Mouse (Mus musculus) liver, embryonic 13.5 days (tissue): ENCODE measurements around the gene Rnf10. TPM values are rescaled to one million over a fixed set of nuclear protein-coding genes. Genes with fewer than 3 reads are reported as not detected.
A peak's percentile ranks its signal among the peaks of the same experiment; 100 is the strongest.

Source experiments
- ATAC-seq: fragments of 200-750 bp; cut with Nextera tagmentation; 2 replicates; pipeline ENCODE4 v1.8.0; 2017; ENCODE audit warnings: low read depth, mild to moderate bottlenecking, moderate number of reproducible peaks, moderate library complexity
- DNase-seq: peaks from one replicate; pipeline ENCODE4 v3.0.0; 2022
- H3K27ac ChIP-seq: fragments of 300-500 bp; sonication (generic); 2 replicates; pipeline ENCODE4 v1.5.1; 2015; ENCODE audit warnings: moderate library complexity, mild to moderate bottlenecking, inconsistent platforms
- H3K27me3 ChIP-seq: fragments of 300-500 bp; sonication (generic); 2 replicates; pipeline ENCODE4 v1.6.1; 2015; ENCODE audit warnings: mild to moderate bottlenecking, inconsistent platforms
- H3K36me3 ChIP-seq: fragments of 300-500 bp; sonication (generic); 2 replicates; pipeline ENCODE4 v1.6.1; 2015; ENCODE audit warnings: mild to moderate bottlenecking, inconsistent platforms
- H3K4me1 ChIP-seq: fragments of 300-500 bp; sonication (generic); replicated peaks from 2 replicates; pipeline ENCODE4 v1.6.1; 2015; ENCODE audit warnings: inconsistent platforms
- H3K4me2 ChIP-seq: fragments of 300-500 bp; sonication (generic); 2 replicates; pipeline ENCODE4 v1.6.1; 2015; ENCODE audit warnings: inconsistent platforms, mild to moderate bottlenecking, moderate library complexity
- H3K4me3 ChIP-seq: fragments of 300-500 bp; sonication (generic); replicated peaks from 2 replicates; pipeline ENCODE4 v1.5.1; 2015; ENCODE audit warnings: mild to moderate bottlenecking, inconsistent platforms
- H3K9ac ChIP-seq: fragments of 300-500 bp; sonication (generic); 2 replicates; pipeline ENCODE4 v1.6.1; 2015; ENCODE audit warnings: mild to moderate bottlenecking, inconsistent platforms
- H3K9me3 ChIP-seq: fragments of 300-500 bp; sonication (generic); replicated peaks from 2 replicates; pipeline ENCODE4 v1.6.1; 2016; ENCODE audit warnings: inconsistent platforms
- WGBS: fragments of 180-500 bp; shearing (Covaris S2); methylation state at CpG from one replicate; pipeline ENCODE4 v1.1.7; 2015; ENCODE audit not compliant: insufficient replicate concordance; 5-methylcytosine and 5-hydroxymethylcytosine counted together
- polyA plus RNA-seq: library from polyadenylated mRNA; unstranded; fragments of >200 nt; fragmentation: Nextera tagmentation; extraction: Ambion mirVana; gene quantifications from 2 replicates; pipeline ENCODE4 v1.2.1, GENCODE M21; 2015

Rnf10 gene
- polyA plus RNA-seq, 1 experiment from 2014 or later, result 122 TPM

DNA sequence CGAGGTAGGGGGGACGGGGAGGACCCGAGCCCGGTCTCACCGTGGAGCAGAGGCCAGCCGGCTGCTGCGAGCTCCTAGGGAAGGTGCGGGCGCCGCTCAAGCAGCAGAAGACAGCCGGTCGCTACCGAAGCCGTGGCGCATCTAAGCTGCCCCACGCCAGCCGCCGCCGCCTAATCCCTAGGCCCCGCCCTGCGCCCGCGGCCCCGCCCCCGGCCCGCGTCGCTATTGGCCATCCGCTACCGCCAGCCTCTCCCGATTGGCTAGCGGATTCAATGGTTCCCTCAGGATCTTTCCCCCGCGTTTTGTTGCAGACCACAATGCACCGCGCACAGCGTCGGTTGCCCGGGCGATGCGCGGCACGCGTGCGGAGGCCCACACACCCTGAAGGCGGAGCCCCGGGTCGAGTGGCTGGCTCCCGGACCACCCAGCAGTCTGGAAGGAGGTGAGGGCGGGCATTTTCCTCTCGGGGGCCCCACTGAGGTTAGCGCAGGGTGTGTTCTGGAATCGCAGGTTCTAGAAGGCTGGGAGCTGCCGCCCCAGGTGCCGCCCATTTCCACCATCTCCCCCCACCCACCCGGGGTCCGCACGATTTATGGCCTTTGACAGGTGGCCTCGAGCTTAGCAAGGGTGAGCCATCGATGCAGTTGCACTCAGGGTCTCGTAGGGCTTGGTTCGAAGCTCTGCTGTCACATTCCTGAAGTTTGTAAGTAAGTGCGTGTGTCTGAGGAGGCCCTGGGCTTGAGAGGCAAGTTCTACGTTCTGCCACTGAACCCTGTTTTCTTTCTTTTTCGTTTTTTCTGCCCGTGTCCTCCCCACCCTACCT lies 28.3 kb upstream of the Rnf10 start, which contains the start of gene Dynll1:
Gene Dynll1 (minus strand): TSS at position 208 of the 823 bp plus-strand sequence.
- DNase-seq, result peak; percentile 99
- under 1% methylated on average over 66 of the region's 66 CpGs for WGBS
- peak within 1 kb of the TSS; percentile 98 for H3K4me2 ChIP-seq
- peak; percentile 95 for ATAC-seq
- H3K36me3 ChIP-seq, result peaks cover 35% of the 10 kb centered on the region
- H3K4me1 ChIP-seq, result peaks cover 50% of the 10 kb centered on the region
- H3K9me3 ChIP-seq, result no peaks in the 10 kb centered on the region
- peak within 1 kb of the TSS; percentile 96 for H3K27ac ChIP-seq
- peak within 1 kb of the TSS; percentile 98 for H3K9ac ChIP-seq
- no peaks in the 10 kb centered on the region for H3K27me3 ChIP-seq
- peak within 1 kb of the TSS; percentile 89 for H3K4me3 ChIP-seq

DNA sequence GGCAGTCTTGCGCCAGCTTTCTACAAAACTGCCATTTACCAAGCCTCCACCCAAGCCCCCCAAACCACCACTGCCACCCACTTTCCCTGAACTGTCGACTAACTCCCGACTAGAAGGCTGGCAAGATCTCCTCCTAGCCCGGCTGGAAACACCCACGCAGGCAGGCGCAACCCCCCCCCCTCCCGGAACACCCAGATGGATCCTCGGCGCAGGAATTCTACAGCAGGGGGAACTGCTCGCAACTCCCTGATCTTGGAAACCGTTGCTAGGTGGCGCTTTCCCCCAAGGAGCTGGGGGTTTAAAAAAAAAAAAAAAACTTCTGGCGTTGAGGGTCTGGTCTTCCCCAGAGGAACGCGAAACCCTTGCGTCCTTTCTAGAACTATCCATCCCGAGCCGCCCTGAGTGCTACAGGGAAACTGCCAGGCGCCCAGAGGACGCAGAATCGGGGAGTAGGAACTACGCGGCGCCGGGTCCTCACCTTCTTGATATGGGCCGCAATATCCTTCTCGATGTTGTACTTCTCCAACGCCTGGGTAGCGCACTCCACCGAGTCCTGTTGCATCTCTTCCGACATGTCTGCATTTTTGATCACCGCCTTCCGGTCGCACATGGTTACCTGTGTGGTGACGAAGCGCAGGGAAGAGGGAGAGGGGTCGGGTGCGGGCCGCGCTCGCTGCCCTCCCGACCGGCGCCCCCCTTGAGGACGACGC lies 27.5 kb upstream of the Rnf10 start:
- Histone ChIP-seq H3K36me3 (peaks cover 43% of the 10 kb centered on the region), H3K27ac (peak overlapping the region; percentile 96), H3K4me3 (peak overlapping the region; percentile 89), H3K4me2 (peak overlapping the region; percentile 91), H3K4me1 (peaks cover 57% of the 10 kb centered on the region), H3K9me3 (no peaks in the 10 kb centered on the region), H3K27me3 (no peaks in the 10 kb centered on the region), H3K9ac (peak overlapping the region; percentile 98)
- under 1% methylated on average over 46 of the region's 46 CpGs for WGBS
- ATAC-seq (peak; percentile 6; the same call in 1 of the 2 replicates), DNase-seq (no peak)

DNA sequence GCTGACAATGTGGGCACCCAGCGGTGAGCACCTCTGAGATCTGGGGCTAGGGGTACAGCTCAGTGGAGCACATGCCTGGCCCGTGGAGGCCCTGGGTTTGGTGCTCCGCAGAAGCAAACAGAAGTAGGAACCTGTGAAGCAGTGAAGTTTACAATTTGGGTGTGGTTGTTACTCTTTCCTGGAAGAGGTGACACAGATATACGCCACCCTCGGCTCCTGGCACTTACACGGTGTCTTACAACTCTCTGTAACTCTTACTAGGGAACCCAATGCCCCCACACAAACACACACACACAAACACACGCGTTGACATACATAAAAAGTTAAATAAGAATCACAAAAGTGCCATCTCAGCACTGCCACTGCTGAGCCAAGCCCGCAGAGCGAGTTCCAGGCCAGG lies 23.6 kb upstream of the Rnf10 start:
- H3K9ac ChIP-seq, result peak overlapping the region; percentile 55
- no peaks in the 10 kb centered on the region for H3K27me3 ChIP-seq
- DNase-seq (no peak), ATAC-seq (no peak)
- H3K27ac ChIP-seq, result peak overlapping the region; percentile 87
- WGBS, result 45% methylated on average over 10 of the region's 10 CpGs
- peaks cover 66% of the 10 kb centered on the region for H3K36me3 ChIP-seq
- H3K4me3 ChIP-seq, result peak overlapping the region; percentile 4; the same call in 1 of the 2 replicates
- no peaks in the 10 kb centered on the region for H3K9me3 ChIP-seq
- H3K4me1 ChIP-seq, result peaks cover 52% of the 10 kb centered on the region
- peak overlapping the region; percentile 50 for H3K4me2 ChIP-seq

DNA sequence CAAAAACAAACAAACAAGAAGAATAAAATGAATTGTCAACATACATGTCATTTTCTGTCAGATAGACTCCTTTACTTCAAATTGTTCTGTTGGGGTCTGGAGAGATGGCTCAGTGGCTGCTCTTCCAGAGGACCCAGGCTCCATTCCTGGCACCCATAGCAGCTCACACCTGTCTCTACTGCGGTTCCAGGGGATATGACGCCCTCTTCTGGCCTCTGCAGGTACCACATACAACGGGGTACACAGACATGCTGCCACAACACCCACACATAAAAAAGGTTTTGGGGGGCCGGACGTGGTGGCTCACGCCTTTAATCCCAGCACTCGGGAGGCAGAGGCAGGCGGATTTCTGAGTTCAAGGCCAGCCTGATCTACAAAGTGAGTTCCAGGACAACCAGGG lies 21.5 kb upstream of the Rnf10 start:
- DNase-seq (no peak), ATAC-seq (no peak)
- Histone ChIP-seq H3K9ac (no peak overlapping the region), H3K4me2 (no peak overlapping the region), H3K9me3 (no peaks in the 10 kb centered on the region), H3K4me1 (peaks cover 41% of the 10 kb centered on the region), H3K4me3 (no peak overlapping the region), H3K27me3 (no peaks in the 10 kb centered on the region), H3K36me3 (peaks cover 82% of the 10 kb centered on the region), H3K27ac (no peak overlapping the region)
- 82% methylated on average over 8 of the region's 8 CpGs for WGBS

DNA sequence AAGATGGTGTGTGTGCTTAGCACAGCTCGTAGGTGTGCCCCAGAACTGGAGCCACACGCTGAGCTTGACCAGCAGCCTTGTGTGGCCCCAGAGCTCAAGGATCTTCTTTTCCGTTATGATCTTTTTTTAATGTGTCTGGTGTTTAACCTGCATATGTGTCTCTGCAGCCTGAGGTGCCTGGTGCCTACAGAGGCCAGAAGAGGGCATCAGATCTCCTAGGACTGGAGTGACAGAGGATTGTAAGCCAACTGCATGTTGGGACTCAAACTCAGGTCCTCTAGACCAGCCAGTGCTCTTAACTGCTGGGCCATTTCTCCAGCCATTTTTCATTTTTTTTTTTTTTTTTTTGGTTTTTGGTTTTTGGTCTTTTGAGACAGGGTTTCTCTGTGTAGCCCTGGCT lies 12.0 kb upstream of the Rnf10 start:
- DNase-seq (no peak), ATAC-seq (no peak; the same call in 1 of the 2 replicates)
- peaks cover 56% of the 10 kb centered on the region for H3K36me3 ChIP-seq
- 90% methylated on average over 3 of the region's 3 CpGs for WGBS
- no peak overlapping the region for H3K4me2 ChIP-seq
- H3K4me1 ChIP-seq, result peaks cover 48% of the 10 kb centered on the region
- H3K27ac ChIP-seq, result 0 out of 2 replicates have a peak overlapping the region, but pooled peaks have one; percentile 37
- no peaks in the 10 kb centered on the region for H3K27me3 ChIP-seq
- no peak overlapping the region for H3K9ac ChIP-seq
- H3K4me3 ChIP-seq, result no peak overlapping the region
- no peaks in the 10 kb centered on the region for H3K9me3 ChIP-seq

DNA sequence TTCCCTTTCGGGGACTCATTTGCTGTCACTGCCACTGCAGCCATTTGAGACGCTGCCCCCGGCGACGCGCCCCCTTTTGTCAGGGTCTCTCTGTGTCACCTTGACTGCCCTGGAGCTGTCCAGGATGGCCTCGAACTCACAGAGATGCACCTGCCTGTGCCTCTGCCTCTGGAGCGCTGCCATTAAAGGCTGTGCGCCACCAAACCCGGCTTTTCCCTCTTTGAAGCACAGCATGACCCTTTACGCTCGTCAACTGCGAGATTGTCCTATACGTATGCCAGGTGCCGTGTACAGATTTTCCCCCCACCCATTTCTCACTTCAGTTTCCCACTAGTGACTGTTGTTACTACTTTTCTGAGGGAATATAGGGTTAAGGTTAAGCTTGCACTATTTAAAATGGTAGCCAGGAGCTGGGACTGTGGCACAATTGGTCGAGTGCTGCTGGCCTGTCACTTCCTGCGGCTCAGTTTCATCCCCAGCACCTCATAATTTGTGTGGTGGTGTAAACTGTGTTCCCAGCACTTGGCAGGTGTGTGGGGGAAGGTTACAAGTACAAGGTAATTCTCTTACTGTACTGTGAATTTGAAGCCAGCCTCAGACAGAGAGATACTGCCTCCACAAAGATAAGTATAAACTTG lies 7.5 kb upstream of the Rnf10 start:
- Histone ChIP-seq H3K36me3 (peaks cover 22% of the 10 kb centered on the region), H3K27ac (peak overlapping the region; percentile 73), H3K4me2 (peak overlapping the region; percentile 90), H3K4me3 (peak overlapping the region; percentile 91), H3K4me1 (peaks cover 56% of the 10 kb centered on the region), H3K9me3 (no peaks in the 10 kb centered on the region), H3K27me3 (no peaks in the 10 kb centered on the region), H3K9ac (peak overlapping the region; percentile 91)
- DNase-seq, result no peak
- WGBS, result 3% methylated on average over 17 of the region's 17 CpGs
- ATAC-seq, result peak; percentile 18

DNA sequence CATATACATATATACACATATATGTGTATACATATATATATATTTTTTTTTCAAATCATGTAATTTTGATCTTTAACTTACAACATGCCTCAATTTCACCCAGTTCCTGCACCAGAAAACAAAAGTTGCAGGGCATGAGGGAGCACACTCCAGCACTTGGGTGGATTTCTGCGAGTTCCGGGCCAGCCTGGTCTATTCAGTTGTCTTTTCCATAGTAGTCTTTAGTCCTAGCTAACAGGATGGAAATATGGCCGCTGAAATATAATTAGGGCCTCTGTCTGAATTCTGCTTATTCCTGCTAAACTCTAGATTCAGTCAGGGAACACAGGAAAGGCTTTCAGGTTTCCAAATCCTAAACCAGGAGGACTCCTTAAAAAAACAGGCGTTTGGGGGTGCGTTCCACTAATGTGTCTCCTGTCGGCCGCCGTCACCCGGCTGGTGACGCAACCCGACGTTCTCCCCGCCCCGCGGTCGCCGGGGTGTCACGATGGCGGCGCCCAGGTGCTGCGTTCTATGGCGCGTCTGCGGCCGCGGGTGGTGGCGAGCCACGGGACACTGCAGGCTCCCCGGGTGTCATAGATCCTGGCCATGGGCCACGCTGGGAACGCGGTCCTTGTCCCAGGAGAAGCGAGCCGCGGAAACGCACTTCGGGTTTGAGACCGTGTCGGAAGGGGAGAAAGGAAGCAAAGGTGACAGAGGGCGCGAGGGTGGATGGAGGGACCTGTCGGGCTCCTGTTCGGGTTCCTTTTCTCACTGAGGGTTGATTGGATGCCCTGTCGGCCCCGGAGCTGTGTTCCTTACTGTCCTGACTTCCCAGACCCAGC lies 6.7 kb upstream of the Rnf10 start, which contains the start of gene Coq5:
Gene Coq5 (plus strand): TSS at position 441 of the 824 bp plus-strand sequence.
- peak; percentile 74 for ATAC-seq
- Histone ChIP-seq H3K9ac (peak within 1 kb of the TSS; percentile 91), H3K36me3 (peaks cover 14% of the 10 kb centered on the region), H3K9me3 (no peaks in the 10 kb centered on the region), H3K4me3 (peak within 1 kb of the TSS; percentile 91), H3K27me3 (no peaks in the 10 kb centered on the region), H3K4me2 (peak within 1 kb of the TSS; percentile 90), H3K27ac (peak within 1 kb of the TSS; percentile 73), H3K4me1 (peaks cover 60% of the 10 kb centered on the region)
- DNase-seq, result peak; percentile 80
- WGBS, result 3% methylated on average over 45 of the region's 45 CpGs

DNA sequence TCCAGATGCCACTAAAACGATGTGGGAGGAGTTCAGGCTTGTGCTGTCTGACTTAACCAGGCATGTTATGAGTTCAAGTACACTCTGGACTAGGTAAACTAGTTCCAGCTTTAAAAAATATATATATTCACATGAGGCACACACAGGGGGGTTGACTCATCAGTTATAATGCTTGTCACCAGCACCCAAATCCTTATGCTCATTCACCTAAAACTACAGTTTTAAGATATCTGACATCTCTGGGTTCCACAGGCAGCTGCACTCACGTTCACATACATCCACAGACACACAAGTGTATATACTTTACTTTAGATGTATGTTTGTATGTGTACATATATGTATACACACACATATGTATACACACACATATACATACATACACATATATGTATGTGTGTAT lies 6.1 kb upstream of the Rnf10 start:
- H3K27me3 ChIP-seq, result no peaks in the 10 kb centered on the region
- WGBS, result 50% methylated on average over 2 of the region's 2 CpGs
- DNase-seq (no peak), ATAC-seq (no peak)
- no peak overlapping the region for H3K9ac ChIP-seq
- H3K9me3 ChIP-seq, result no peaks in the 10 kb centered on the region
- H3K4me2 ChIP-seq, result no peak overlapping the region
- H3K27ac ChIP-seq, result no peak overlapping the region; the same call in 1 of the 2 replicates
- no peak overlapping the region for H3K4me3 ChIP-seq
- peaks cover 62% of the 10 kb centered on the region for H3K4me1 ChIP-seq
- H3K36me3 ChIP-seq, result peaks cover 8% of the 10 kb centered on the region

DNA sequence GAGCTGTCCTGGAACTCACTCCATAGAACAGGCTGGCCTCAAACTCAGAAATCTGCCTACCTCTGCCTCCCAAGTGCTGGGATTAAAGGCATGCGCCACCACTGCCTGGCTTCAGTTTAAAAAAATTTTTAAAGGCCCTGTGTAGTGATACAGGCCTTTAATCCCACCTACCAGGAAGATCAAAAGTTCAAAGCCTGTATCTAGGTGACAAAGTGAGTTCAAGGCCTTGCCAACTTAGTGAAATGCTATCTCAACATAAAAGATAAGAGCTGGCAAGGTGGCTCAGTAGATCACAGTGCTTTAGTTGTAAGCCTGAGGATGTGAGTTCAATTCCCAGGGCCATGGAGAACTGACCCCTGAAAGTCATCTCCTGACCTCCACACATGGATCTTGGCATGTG lies 5.4 kb upstream of the Rnf10 start:
- ATAC-seq (no peak), DNase-seq (no peak)
- H3K4me2 ChIP-seq, result no peak overlapping the region
- H3K27me3 ChIP-seq, result no peaks in the 10 kb centered on the region
- 73% methylated on average over 1 of the region's 1 CpGs for WGBS
- no peaks in the 10 kb centered on the region for H3K9me3 ChIP-seq
- H3K36me3 ChIP-seq, result peaks cover under 1% of the 10 kb centered on the region; the same call in 1 of the 2 replicates
- peak overlapping the region; percentile 23 for H3K27ac ChIP-seq
- peaks cover 62% of the 10 kb centered on the region for H3K4me1 ChIP-seq
- no peak overlapping the region for H3K4me3 ChIP-seq
- H3K9ac ChIP-seq, result no peak overlapping the region

DNA sequence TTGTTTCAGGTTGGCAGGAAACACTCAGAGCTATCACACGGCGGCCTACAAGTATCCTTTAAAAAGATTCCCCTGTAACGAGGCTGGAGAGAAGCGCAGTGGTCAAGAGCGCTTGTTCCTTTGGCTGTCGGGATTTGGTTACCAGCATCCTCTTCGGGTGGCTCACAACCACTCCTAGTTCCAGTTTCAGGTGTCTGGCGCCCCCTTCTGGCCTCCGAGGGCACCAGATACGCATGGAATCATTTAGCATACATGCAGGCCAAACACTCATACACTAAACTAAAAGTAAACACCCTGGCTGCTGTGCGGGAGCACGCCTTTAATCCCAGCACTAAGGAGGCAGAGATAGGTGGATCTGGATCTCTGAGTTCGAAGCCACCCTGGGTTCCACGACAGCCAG lies 3.3 kb upstream of the Rnf10 start:
- H3K36me3 ChIP-seq, result peaks cover under 1% of the 10 kb centered on the region; the same call in 1 of the 2 replicates
- no peak overlapping the region for H3K4me3 ChIP-seq
- DNase-seq, result peak; percentile 50
- H3K27ac ChIP-seq, result no peak overlapping the region
- peaks cover 57% of the 10 kb centered on the region for H3K4me1 ChIP-seq
- H3K27me3 ChIP-seq, result no peaks in the 10 kb centered on the region
- no peak overlapping the region for H3K9ac ChIP-seq
- H3K4me2 ChIP-seq, result no peak overlapping the region
- no peaks in the 10 kb centered on the region for H3K9me3 ChIP-seq
- no peak for ATAC-seq
- 53% methylated on average over 14 of the region's 14 CpGs for WGBS
